Mouse (Mus musculus) spleen, embryonic (tissue): ENCODE results near the gene Olfr792.

Experiments
- CTCF ChIA-PET: fragments of 350-600 bp; sonication (Branson Sonifier 250); formaldehyde crosslinking; loops from one replicate; lab custom pipeline; 2022; lab: Charles Lee

The Olfr792 gene

DNA sequence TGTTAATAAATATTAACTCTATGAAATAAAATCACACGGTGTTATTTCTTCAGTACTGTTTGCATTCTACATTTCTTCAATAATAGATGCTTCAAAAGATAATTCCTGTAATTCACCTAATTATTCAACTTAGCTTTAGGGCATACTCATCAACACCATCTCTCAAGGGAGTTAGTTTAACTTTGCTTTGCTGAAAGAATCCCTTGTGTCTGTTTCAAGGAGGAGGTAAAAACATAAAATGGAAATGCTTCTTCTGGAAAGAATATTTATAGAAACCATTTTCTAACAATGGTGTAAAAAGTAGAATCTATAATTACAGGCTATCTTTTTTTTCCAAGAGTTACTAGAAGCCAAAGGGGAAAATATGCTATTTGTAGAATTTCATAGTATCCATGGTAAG lies at the start of gene Olfr792:
Gene Olfr792, plus strand, starts transcription at position 301 of the 400 bp plus-strand sequence.
- CTCF ChIA-PET = no interaction called here

DNA sequence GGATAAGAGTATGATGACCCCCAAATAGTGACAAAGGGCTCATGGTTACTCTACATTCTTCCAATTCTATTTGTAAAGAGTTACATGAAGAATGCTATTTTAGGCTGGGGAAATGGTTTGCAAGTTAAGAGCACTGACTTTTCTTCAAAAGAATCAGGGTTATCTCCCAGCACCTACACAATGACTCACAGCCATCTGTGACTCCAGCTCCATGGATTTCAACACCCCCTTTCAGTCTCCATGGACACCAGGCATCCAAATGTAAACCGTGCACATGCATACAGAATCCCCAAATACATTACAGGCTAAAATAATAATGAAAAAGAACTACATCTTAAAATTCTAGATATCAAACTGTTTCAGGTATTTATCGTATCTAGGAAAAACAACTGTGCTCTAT lies 48.9 kb upstream of the Olfr792 start:
- CTCF ChIA-PET = no interaction called here

- CTCF ChIA-PET = no interaction called here
Observed at GRCm38 (mm10) chr10:129498192-129498591, 40.8 kb upstream of the Olfr792 start, which contains the start of gene Olfr790. Gene Olfr790 (plus strand): TSS chr10:129498492.

GRCm38 (mm10) chr10:129521492-129521891 lies 17.5 kb upstream of the Olfr792 start, which contains the start of gene Olfr791:
Gene Olfr791 (plus strand): TSS chr10:129521792.
- CTCF ChIA-PET = no interaction called here

GRCm38 (mm10) chr10:129549354-129549753 lies 10.4 kb downstream of the Olfr792 start:
- CTCF ChIA-PET = no interaction called here

DNA sequence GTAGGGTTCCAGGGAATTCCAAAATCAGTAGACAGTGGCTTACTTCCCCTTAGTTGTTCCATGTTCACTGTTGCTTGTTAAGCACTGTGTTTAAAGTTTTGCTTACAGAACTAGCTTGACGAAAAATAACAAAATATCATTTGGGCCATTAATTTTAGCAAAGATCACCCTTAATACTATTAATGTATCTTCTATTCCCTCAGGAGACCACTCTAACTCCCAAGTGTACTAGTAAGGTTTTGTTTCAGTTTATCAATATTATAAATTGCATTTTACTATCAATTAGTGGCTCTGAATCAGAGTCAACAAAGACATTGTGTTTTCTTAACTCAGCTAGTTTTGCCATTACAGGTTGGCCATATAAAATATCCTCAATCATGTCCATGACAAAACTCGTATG lies 28.4 kb downstream of the Olfr792 start, which contains the start of gene Olfr794:
Gene Olfr794, plus strand, starts transcription at position 301 of the 400 bp plus-strand sequence.
- CTCF ChIA-PET = no interaction called here

GRCm38 (mm10) chr10:129577066-129577465 lies 38.1 kb downstream of the Olfr792 start:
- CTCF ChIA-PET = no interaction called here
